Mouse (Mus musculus) bone marrow, adult 2 months (tissue): ENCODE data around the gene Zfp683.

Source experiments
- CTCF ChIP-seq: fragments of 200-500 bp; IDR thresholded peaks from 2 replicates; pipeline ENCODE4 v1.5.1; 2011; ENCODE audit warnings: low read length, control low read depth; ENCODE audit not compliant: control insufficient read depth, insufficient read depth
- POLR2A ChIP-seq: fragments of 200-500 bp; IDR thresholded peaks from 2 replicates; pipeline ENCODE4 v1.6.1; 2011; ENCODE audit warnings: low read depth, mild to moderate bottlenecking, control low read depth, low read length, borderline replicate concordance; ENCODE audit not compliant: control insufficient read depth

DNA sequence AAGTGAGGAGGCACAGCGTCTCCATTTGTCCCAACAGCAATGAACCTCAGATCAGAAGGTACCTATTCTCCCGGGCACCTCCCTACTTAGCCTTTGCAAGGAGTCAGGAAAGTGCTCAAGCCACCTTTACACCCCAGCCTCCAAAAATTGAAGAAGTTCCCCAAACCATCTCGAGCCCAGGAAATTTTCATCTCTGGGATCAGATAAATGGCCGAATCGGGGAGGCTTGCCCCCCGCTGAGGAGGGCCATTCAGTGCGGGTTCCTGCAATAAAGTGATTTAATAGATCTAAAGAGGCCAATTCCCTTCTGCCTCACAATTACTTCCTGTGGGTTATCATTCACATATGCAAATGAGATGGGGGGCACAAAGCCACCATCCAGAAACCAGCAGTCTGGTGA, 37.4 kb upstream of the Zfp683 start:
- no peak for TF ChIP-seq CTCF
- TF ChIP-seq POLR2A = no peak
